Mouse (Mus musculus) lung, postnatal 25 days (tissue): Measurements from ENCODE around the gene Macrod1.

Experiments used
- DNase-seq: peaks from one replicate; pipeline ENCODE4 v3.0.0; 2022; ENCODE audit warnings: low spot score

Gene Macrod1

GRCm38 (mm10) chr19:7240291-7240690 is 183.7 kb downstream of the Macrod1 start:
- no peak for DNase-seq

GRCm38 (mm10) chr19:7240782-7241690 is 184.4 kb downstream of the Macrod1 start, which contains the start of gene Naa40:
Gene Naa40, minus strand, starts transcription at chr19:7241183.
- peak; percentile 93 for DNase-seq

GRCm38 (mm10) chr19:7246021-7246420 is 189.4 kb downstream of the Macrod1 start:
- no peak for DNase-seq
